Mouse (Mus musculus) ES-Bruce4 (cell line): Measurements from ENCODE around the gene Klk6.

Experiments used
- EP300 ChIP-seq: IDR thresholded peaks from 2 replicates; pipeline ENCODE4 v1.6.1; 2011; ENCODE audit warnings: low read depth, low read length; ENCODE audit not compliant: insufficient read depth
- POLR2A ChIP-seq: IDR thresholded peaks from one replicate; pipeline ENCODE4 v1.8.1; 2011; ENCODE audit warnings: low read length; ENCODE audit not compliant: insufficient read depth

- no peak for TF ChIP-seq POLR2A
- no peak for TF ChIP-seq EP300
These were observed 41.7 kb upstream of the Klk6 start for GRCm38 (mm10) chr7:43782275-43783265.
